Mouse (Mus musculus): ENCODE results near the gene Elf4.

- TF ChIP-seq EP300 (IDR thresholded peaks at IDR 0.05; ENCODE audit: low read length) (no peak), POLR2A (IDR thresholded peaks at IDR 0.05; ENCODE audit: low read depth, low read length) (no peak), HCFC1 (IDR thresholded peaks at IDR 0.05; ENCODE audit: low read depth, low read length) (no peak), SMC3 (IDR thresholded peaks at IDR 0.05; ENCODE audit: low read depth, low read length) (no peak), RCOR1 (conservative IDR thresholded peaks at IDR 0.05; ENCODE audit: low read depth, low read length) (no peak), MAZ (IDR thresholded peaks at IDR 0.05; ENCODE audit: low read depth, low read length) (no peak), JUND (conservative IDR thresholded peaks at IDR 0.05; ENCODE audit: low read depth, low read length) (no peak)
These were observed 1.5 kb upstream of the Elf4 start for GRCm38 (mm10) chrX:48464436-48464835.
